Mouse (Mus musculus) liver, adult 2 months (tissue): ENCODE results near the gene Rps6kb2. TPM values are rescaled to one million over a fixed set of nuclear protein-coding genes. Genes with fewer than 3 reads are reported as not detected.
A peak's percentile ranks its signal among the peaks of the same experiment; 100 is the strongest.

Experiments
- DNase-seq: peaks from one replicate; pipeline ENCODE4 v3.0.0-alpha.2; 2011; ENCODE audit warnings: low read depth, low spot score; ENCODE audit errors: extremely low read depth
- H3K27ac ChIP-seq: fragments of 200-500 bp; replicated peaks from 2 replicates; pipeline ENCODE4 v1.5.1; 2012; ENCODE audit warnings: low read depth, mild to moderate bottlenecking, control low read depth, inconsistent platforms, low read length; ENCODE audit not compliant: insufficient read depth
- H3K27me3 ChIP-seq: fragments of 200-500 bp; 2 replicates; pipeline ENCODE4 v1.6.1; 2012; ENCODE audit warnings: mild to moderate bottlenecking, moderate library complexity, low read length, inconsistent platforms; ENCODE audit not compliant: control insufficient read depth, insufficient read depth
- H3K36me3 ChIP-seq: fragments of 200-500 bp; 2 replicates; pipeline ENCODE4 v1.6.1; 2012; ENCODE audit warnings: low read length, inconsistent platforms; ENCODE audit not compliant: control insufficient read depth, insufficient read depth
- H3K4me1 ChIP-seq: fragments of 200-500 bp; 2 replicates; pipeline ENCODE4 v1.6.1; 2011; ENCODE audit warnings: low read length; ENCODE audit not compliant: control insufficient read depth, insufficient read depth
- H3K4me3 ChIP-seq: fragments of 200-500 bp; 2 replicates; pipeline ENCODE4 v1.5.1; 2011; ENCODE audit warnings: low read depth, mild to moderate bottlenecking, control low read depth, low read length, moderate library complexity; ENCODE audit not compliant: insufficient read depth
- H3K79me2 ChIP-seq: fragments of 200-500 bp; 2 replicates; pipeline ENCODE4 v1.6.1; 2012; ENCODE audit warnings: inconsistent platforms, mild to moderate bottlenecking, low read length, moderate library complexity; ENCODE audit not compliant: control insufficient read depth, insufficient read depth
- H3K9ac ChIP-seq: fragments of 200-500 bp; 2 replicates; pipeline ENCODE4 v1.6.1; 2012; ENCODE audit warnings: low read depth, mild to moderate bottlenecking, control low read depth, inconsistent platforms, low read length
- CTCF ChIP-seq: fragments of 200-500 bp; IDR thresholded peaks from 2 replicates; pipeline ENCODE4 v1.5.1; 2011; ENCODE audit warnings: low read depth, low read length, control low read depth
- POLR2A ChIP-seq: fragments of 200-500 bp; IDR thresholded peaks from 2 replicates; pipeline ENCODE4 v1.6.1; 2011; ENCODE audit warnings: low read length, control low read depth; ENCODE audit not compliant: insufficient read depth; ENCODE audit errors: extremely low read depth
- WGBS: fragments of 180-500 bp; shearing (Covaris S2); methylation state at CpG from one replicate; pipeline ENCODE4 v1.1.7; 2018; 5-methylcytosine and 5-hydroxymethylcytosine counted together
- polyA plus RNA-seq: library from polyadenylated mRNA; depleted of rRNA; stranded (reverse); fragments of >200 nt; gene quantifications from 2 replicates; pipeline ENCODE4 v1.2.3, GENCODE M21; 2012
- total RNA-seq: library from RNA; depleted of rRNA; stranded (reverse); fragments of >200 nt; gene quantifications from 2 replicates; pipeline ENCODE4 v1.2.3, GENCODE M21; 2014

Rps6kb2 gene
- total and polyA plus RNA-seq, 2 experiments, result 7.2 to 31.6 TPM

DNA sequence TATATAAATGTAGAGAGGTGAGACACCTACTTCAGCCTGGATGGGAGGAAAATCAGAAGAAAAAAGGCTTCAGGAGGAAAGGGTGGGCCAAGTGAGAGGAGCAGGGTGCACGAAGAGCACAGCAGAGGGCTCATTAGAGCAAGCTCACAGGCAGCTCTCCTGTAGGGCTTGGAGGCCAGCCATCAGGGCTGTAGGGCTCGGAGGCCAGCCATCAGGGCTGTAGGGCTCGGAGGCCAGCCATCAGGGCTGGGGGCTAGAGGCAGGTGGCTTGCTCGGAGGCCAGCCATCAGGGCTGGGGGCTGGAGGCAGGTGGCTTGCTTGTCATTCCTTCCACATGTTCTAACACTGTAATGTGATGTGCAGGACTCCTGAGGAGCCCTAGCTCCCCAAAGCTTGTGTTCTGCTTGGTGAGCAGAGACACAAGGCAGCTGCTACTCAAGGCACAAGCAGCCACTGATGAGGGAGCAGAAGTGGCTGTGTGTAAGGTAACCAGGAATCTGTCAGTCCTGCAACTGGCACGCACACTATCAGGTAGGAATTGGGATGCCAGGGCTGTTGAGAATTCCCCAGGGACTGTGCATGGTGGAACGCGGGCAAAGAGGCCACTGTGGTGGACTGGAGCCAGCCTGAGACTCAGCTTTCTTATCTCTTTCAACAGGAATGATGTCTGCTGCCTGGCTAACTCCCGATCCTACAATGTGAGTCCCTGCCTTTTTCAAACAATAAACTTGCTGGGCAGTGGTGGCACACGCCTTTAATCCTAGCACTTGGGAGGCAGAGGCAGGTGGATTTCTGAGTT lies 3.7 kb upstream of the Rps6kb2 start:
- H3K79me2 ChIP-seq, result no peaks in the 10 kb centered on the region; the same call in 1 of the 2 replicates
- 88% methylated on average over 9 of the region's 9 CpGs for WGBS
- no peak overlapping the region for H3K4me3 ChIP-seq
- H3K9ac ChIP-seq, result no peak overlapping the region
- no peaks in the 10 kb centered on the region for H3K27me3 ChIP-seq
- peaks cover 6% of the 10 kb centered on the region for H3K4me1 ChIP-seq
- H3K36me3 ChIP-seq, result no peaks in the 10 kb centered on the region
- H3K27ac ChIP-seq, result no peak overlapping the region
- TF ChIP-seq POLR2A (no peak), CTCF (no peak)
- no peak for DNase-seq

DNA sequence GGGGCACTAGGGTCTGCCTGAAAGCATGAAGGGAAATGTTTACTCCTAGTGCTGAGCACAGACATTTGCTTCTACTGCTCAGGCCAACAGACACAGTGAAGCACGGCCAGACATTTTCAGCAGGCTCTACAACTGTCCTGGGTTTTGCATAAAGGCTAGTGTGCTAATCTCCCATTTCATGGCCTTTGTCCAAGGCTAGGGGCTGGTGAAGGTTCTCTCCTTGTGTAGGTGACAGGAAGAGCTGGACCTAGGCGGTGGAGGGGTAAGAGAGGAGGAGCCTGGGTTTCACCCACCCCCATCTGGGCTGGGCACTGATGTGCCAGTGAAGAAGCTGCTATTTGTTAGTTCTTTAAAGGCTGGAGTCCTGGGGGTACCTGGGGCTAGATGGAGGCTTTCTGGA lies 1.6 kb upstream of the Rps6kb2 start:
- DNase-seq, result no peak
- 93% methylated on average over 2 of the region's 2 CpGs for WGBS
- no peak overlapping the region for H3K4me3 ChIP-seq
- TF ChIP-seq POLR2A, result no peak
- no peaks in the 10 kb centered on the region; the same call in 1 of the 2 replicates for H3K79me2 ChIP-seq
- peaks cover 3% of the 10 kb centered on the region; the same call in 1 of the 2 replicates for H3K4me1 ChIP-seq
- H3K9ac ChIP-seq, result no peak overlapping the region
- H3K36me3 ChIP-seq, result peaks cover 6% of the 10 kb centered on the region; the same call in 1 of the 2 replicates
- H3K27ac ChIP-seq, result no peak overlapping the region
- no peaks in the 10 kb centered on the region for H3K27me3 ChIP-seq

DNA sequence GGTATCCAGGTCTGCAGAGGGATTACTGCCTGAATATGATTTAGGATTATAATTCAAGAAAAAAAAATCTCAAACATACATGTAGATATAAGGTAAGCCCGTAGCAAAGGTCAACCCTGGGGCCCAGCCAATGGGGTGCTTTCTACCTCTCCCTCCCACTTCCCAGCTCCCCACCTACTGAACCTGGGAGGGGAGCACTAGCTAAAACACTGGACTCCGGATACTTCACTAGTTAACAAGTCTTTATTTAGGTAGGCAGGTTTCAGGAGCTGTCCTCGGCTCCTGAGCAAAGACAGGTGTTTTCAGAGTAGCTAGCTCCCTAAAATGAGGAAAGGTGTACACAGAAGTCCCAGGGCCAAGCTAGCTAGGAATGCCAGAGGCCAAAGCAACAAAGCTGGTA lies 946 bp upstream of the Rps6kb2 start:
- H3K4me1 ChIP-seq, result peaks cover 3% of the 10 kb centered on the region; the same call in 1 of the 2 replicates
- H3K27me3 ChIP-seq, result no peaks in the 10 kb centered on the region
- no peak overlapping the region for H3K9ac ChIP-seq
- no peak for DNase-seq
- TF ChIP-seq CTCF (no peak), POLR2A (no peak)
- H3K4me3 ChIP-seq, result no peak overlapping the region
- WGBS, result 58% methylated on average over 3 of the region's 3 CpGs
- no peaks in the 10 kb centered on the region; the same call in 1 of the 2 replicates for H3K79me2 ChIP-seq
- H3K27ac ChIP-seq, result no peak overlapping the region
- H3K36me3 ChIP-seq, result peaks cover 6% of the 10 kb centered on the region; the same call in 1 of the 2 replicates

DNA sequence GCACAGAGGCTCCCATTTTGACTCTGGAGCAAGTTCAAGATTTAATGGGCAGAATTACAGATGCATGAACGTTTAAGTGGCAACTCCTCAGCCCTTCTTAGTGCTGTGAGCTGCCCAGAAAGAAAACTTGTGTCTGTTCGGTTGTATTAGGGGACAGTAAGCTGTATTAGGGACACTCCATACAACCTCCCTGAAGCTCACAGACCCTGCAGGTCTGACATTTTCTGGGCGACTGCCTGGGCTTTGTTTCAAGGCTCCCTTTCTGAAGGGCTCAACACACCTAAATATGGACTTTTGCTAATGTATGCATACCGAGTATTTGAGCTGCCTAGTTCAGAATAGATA lies 361 bp upstream of the Rps6kb2 start:
- 41% methylated on average over 4 of the region's 4 CpGs for WGBS
- no peak for DNase-seq
- H3K27ac ChIP-seq, result no peak overlapping the region; the same call in 1 of the 2 replicates

DNA sequence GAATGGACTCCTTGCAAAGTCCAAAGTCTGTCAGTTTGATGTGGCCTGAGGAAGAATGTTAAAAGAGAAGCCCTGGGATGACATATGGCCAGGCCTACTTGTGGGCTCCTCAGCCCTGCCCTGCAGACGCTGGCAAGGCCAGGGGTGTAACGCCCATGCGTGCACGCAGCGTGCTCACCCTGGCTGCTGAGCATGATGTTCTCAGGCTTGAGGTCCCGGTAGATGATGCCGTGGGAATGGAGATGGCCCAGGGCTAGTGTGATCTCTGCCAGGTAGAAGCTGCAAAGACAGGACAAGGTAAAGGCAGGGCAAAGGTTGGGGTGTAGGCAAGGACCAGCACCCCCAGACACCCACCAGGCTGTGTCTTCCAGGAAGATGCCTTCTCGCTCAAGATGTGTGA lies 4.1 kb downstream of the Rps6kb2 start:
- Histone ChIP-seq H3K27me3 (no peaks in the 10 kb centered on the region), H3K9ac (no peak overlapping the region), H3K27ac (no peak overlapping the region), H3K79me2 (no peaks in the 10 kb centered on the region; the same call in 1 of the 2 replicates), H3K36me3 (peaks cover 11% of the 10 kb centered on the region; the same call in 1 of the 2 replicates), H3K4me3 (no peak overlapping the region), H3K4me1 (peaks cover 3% of the 10 kb centered on the region; the same call in 1 of the 2 replicates)
- 97% methylated on average over 8 of the region's 8 CpGs for WGBS
- DNase-seq, result no peak
- TF ChIP-seq POLR2A (no peak), CTCF (no peak)

More for the DNA sequence above, 361 bp upstream of the Rps6kb2 start:
- no peaks in the 10 kb centered on the region; the same call in 1 of the 2 replicates for H3K79me2 ChIP-seq
- peaks cover 3% of the 10 kb centered on the region; the same call in 1 of the 2 replicates for H3K4me1 ChIP-seq
- TF ChIP-seq CTCF, result no peak
- no peak for TF ChIP-seq POLR2A
- peak overlapping the region; percentile 60 for H3K4me3 ChIP-seq
- no peaks in the 10 kb centered on the region for H3K27me3 ChIP-seq
- H3K9ac ChIP-seq, result peak overlapping the region; percentile 36
- H3K36me3 ChIP-seq, result peaks cover 8% of the 10 kb centered on the region; the same call in 1 of the 2 replicates

DNA sequence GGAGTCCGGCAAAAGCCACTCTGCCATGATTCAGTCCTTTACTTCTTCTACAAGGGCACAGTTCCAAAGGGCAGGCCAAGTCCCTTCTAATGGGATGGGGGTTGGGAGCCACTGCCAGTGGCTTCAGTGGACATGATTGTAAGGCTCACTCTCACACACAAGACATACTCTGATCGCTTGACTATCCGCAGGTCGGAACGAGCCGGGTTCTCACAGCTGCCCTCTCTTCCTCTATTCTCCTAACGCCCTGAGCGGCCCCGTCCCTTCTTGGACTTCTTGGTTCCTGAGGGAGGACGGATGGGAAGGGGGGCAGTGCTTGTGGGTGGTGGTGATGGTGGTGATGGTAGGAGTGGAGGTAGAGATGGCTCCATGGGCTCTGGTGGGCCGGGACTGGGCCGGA lies 6.4 kb downstream of the Rps6kb2 start:
- no peak for DNase-seq
- Histone ChIP-seq H3K9ac (no peak overlapping the region), H3K4me1 (no peaks in the 10 kb centered on the region), H3K27ac (no peak overlapping the region), H3K79me2 (no peaks in the 10 kb centered on the region), H3K4me3 (no peak overlapping the region), H3K36me3 (peaks cover 13% of the 10 kb centered on the region; the same call in 1 of the 2 replicates), H3K27me3 (no peaks in the 10 kb centered on the region)
- TF ChIP-seq POLR2A, result no peak
- no peak for TF ChIP-seq CTCF
- WGBS, result 89% methylated on average over 12 of the region's 12 CpGs
